Mouse (Mus musculus): ENCODE measurements at regions not wholly inside any gene's neighbourhood (a gene's known extent, or its start where the extent isn't known, plus 50 kb on each side); places are given as distances from the start of the nearest gene placed in this dataset.
A peak's percentile ranks its signal among the peaks of the same experiment; 100 is the strongest.

- DNase-seq, result no peak
These were observed 84.3 kb upstream of the Actbl2 start for GRCm38 (mm10) chr13:111170269-111171165.

GRCm38 (mm10) chr13:111179186-111179585 is 75.6 kb upstream of the Actbl2 start:
- no peak for DNase-seq

DNA sequence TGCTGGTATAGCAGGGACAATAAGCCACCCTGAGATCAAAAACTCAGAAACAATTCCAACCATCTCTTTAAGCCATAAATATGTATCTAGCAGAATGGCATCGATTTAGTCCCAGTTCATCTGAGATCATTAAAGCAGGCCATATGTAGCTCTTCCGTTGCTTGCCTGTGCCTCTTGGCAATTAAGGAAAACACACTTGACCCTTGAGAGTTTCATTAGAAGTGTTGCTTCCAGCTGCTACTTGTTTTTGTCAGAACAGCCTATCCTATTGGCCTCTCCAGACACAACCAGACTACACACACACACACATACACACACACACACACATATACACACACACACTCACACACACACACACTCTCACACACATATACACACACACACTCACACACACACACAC is 71.5 kb upstream of the Actbl2 start:
- no peak for DNase-seq

DNA sequence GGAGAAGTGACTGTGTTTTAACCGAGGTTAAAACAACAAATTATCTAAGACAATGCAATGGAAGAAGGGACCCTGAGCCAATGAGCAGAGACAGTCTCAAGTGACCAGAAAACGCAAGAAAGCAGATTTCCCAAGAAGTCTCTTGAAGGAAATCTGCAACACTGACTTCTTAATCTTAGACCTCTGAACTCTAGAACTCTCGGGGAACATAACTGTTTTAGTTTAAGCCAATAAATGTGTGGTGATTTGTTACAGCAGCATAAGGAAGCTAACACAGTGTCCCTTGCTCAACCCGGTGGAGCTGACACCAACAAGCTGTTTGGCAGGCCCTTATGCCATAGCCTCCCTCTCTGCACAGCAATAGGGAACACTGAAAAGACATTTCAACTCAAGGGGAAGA is 69.0 kb upstream of the Actbl2 start:
- DNase-seq, result no peak

- DNase-seq, result no peak
These were observed 68.0 kb upstream of the Actbl2 start for GRCm38 (mm10) chr13:111186833-111187232.

GRCm38 (mm10) chr13:111193919-111194318 is 60.9 kb upstream of the Actbl2 start:
- DNase-seq, result no peak

DNA sequence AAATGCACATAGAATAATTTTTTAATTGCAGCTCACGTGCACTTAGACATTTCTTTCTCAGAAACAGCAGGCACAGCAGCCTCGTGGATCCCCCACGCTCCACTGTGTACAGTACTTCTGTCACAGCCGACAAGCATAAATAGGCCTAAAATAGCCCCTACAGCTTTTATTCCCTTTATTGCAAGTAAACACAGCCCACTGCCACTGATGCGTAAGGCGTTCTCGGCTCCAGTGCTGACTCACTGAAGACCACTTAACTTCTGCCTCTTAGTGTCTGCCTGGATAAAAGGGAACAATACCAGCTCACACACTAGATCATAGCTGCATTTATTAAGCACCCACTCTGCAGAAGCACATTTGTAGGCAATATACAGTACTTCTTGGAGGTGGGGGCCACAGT is 60.5 kb upstream of the Actbl2 start:
- no peak for DNase-seq

DNA sequence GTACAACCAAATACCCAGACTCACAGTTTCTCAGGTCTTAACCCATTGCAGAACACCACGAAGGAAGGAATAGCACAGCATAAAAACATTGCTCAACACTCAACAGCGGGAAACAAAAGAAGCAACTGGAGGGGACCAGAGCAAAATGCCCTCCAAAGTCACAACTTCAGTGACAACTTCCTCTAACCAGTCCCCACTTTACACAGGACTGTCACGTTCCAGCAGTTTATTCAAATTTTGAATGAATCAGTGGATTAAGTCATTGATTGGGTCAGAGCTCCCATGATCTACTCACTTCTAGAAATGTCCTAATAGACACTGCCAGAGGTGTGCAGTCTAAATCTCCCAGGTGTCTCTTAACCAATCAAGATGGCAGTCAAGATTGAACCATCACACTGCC is 53.3 kb upstream of the Actbl2 start:
- DNase-seq, result no peak

GRCm38 (mm10) chr13:111204580-111205285 is 50.1 kb upstream of the Actbl2 start:
- DNase-seq, result peak; percentile 8

Data from adrenal gland, adult 8-10 months (tissue).